Mouse (Mus musculus) MEL (cell line): ENCODE measurements around the gene App. TPM values are rescaled to one million over a fixed set of nuclear protein-coding genes. Genes with fewer than 3 reads are reported as not detected.

Experiments
- DNase-seq: peaks from one replicate; pipeline ENCODE4 v3.0.0; 2011; ENCODE audit warnings: low read depth, low spot score
- H3K27ac ChIP-seq: 2 replicates; pipeline ENCODE4 v1.5.1; 2012; ENCODE audit warnings: low read depth, mild to moderate bottlenecking, control low read depth, low read length, moderate library complexity; ENCODE audit not compliant: control insufficient read depth
- H3K27me3 ChIP-seq, 2 experiments: fragments of 150-350 bp in 1 of 2; sonication (generic) in 1 of 2; 2 replicates each; pipeline ENCODE4 v1.6.1; 2012; ENCODE audit warnings: low read length in 2 of 2, mild to moderate bottlenecking in 2 of 2, improper control_type of control experiment in 1 of 2, moderate library complexity in 1 of 2; ENCODE audit not compliant: insufficient read depth in 2 of 2, control insufficient read depth in 1 of 2
- H3K36me3 ChIP-seq, 2 experiments: 2 replicates each; pipeline ENCODE4 v1.6.1; 2012 to 2014; ENCODE audit warnings: low read length in 2 of 2, improper control_type of control experiment in 1 of 2, inconsistent platforms in 1 of 2, mild to moderate bottlenecking in 1 of 2; ENCODE audit not compliant: insufficient read depth in 2 of 2, control insufficient read depth in 1 of 2
- H3K4me1 ChIP-seq, 2 experiments: fragments of 150-350 bp in 1 of 2; sonication (generic) in 1 of 2; 2 replicates each; pipeline ENCODE4 v1.6.1; 2012; ENCODE audit warnings: low read length in 2 of 2, improper control_type of control experiment in 1 of 2, mild to moderate bottlenecking in 1 of 2; ENCODE audit not compliant: insufficient read depth in 2 of 2, control insufficient read depth in 1 of 2
- H3K4me3 ChIP-seq, 2 experiments: fragments of 150-350 bp in 1 of 2; sonication (generic) in 1 of 2; 2 replicates each; pipeline ENCODE4 v1.5.1; 2012; ENCODE audit warnings: low read depth in 2 of 2, low read length in 2 of 2, mild to moderate bottlenecking in 2 of 2, moderate library complexity in 2 of 2, control low read depth in 1 of 2, improper control_type of control experiment in 1 of 2; ENCODE audit not compliant: control insufficient read depth in 1 of 2, insufficient read depth in 1 of 2
- H3K79me2 ChIP-seq: 2 replicates; pipeline ENCODE4 v1.6.1; 2012; ENCODE audit warnings: mild to moderate bottlenecking, low read length, moderate library complexity; ENCODE audit not compliant: control insufficient read depth, poor library complexity, insufficient read depth
- H3K9ac ChIP-seq: 2 replicates; pipeline ENCODE4 v1.6.1; 2012; ENCODE audit warnings: low read depth, mild to moderate bottlenecking, control low read depth, low read length, moderate library complexity; ENCODE audit not compliant: control insufficient read depth, poor library complexity, severe bottlenecking
- H3K9me3 ChIP-seq: fragments of 150-350 bp; sonication (generic); replicated peaks from 2 replicates; pipeline ENCODE4 v1.6.1; 2012; ENCODE audit warnings: mild to moderate bottlenecking, low read length, improper control_type of control experiment, moderate library complexity; ENCODE audit not compliant: insufficient read depth
- CHD1 ChIP-seq: IDR thresholded peaks from 2 replicates; pipeline ENCODE4 v1.6.1; 2012; ENCODE audit warnings: low read depth, mild to moderate bottlenecking, inconsistent platforms, low read length, improper control_type of control experiment
- CHD2 ChIP-seq: IDR thresholded peaks from 2 replicates; pipeline ENCODE4 v1.6.1; 2011; ENCODE audit warnings: low read length, improper control_type of control experiment
- CTCF ChIP-seq, 3 experiments: IDR thresholded peaks in 2 of 3; conservative IDR thresholded peaks in 1 of 3; 2 replicates each; pipeline ENCODE4 v1.5.1; 2011 to 2012; ENCODE audit warnings: low read length in 3 of 3, low read depth in 2 of 3, mild to moderate bottlenecking in 2 of 3, improper control_type of control experiment in 1 of 3, inconsistent platforms in 1 of 3, mixed read lengths in 1 of 3, moderate library complexity in 1 of 3; ENCODE audit not compliant: control insufficient read depth in 1 of 3, insufficient read depth in 1 of 3, poor library complexity in 1 of 3, severe bottlenecking in 1 of 3
- ELF1 ChIP-seq: IDR thresholded peaks from 2 replicates; pipeline ENCODE4 v1.6.1; 2014; ENCODE audit warnings: low read depth, mild to moderate bottlenecking, inconsistent platforms, low read length, improper control_type of control experiment, moderate library complexity
- GABPA ChIP-seq: IDR thresholded peaks from 2 replicates; pipeline ENCODE4 v1.6.1; 2012; ENCODE audit warnings: low read depth, mild to moderate bottlenecking, inconsistent platforms, low read length, improper control_type of control experiment, moderate library complexity
- KAT2A ChIP-seq: conservative IDR thresholded peaks from 2 replicates; pipeline ENCODE4 v1.6.1; 2012; ENCODE audit warnings: low read depth, low read length, improper control_type of control experiment, inconsistent platforms
- MAFK ChIP-seq: IDR thresholded peaks from 2 replicates; pipeline ENCODE4 v1.6.1; 2011; ENCODE audit warnings: low read depth, mild to moderate bottlenecking, low read length, improper control_type of control experiment, borderline replicate concordance
- MAX ChIP-seq: IDR thresholded peaks from 2 replicates; pipeline ENCODE4 v1.6.1; 2011; ENCODE audit warnings: low read length, improper control_type of control experiment
- MAZ ChIP-seq: IDR thresholded peaks from 2 replicates; pipeline ENCODE4 v1.6.1; 2012; ENCODE audit warnings: low read depth, mild to moderate bottlenecking, inconsistent platforms, low read length, improper control_type of control experiment
- MEF2A ChIP-seq: IDR thresholded peaks from 2 replicates; pipeline ENCODE4 v1.6.1; 2014; ENCODE audit warnings: low read depth, mild to moderate bottlenecking, inconsistent platforms, low read length, improper control_type of control experiment; ENCODE audit not compliant: poor library complexity, insufficient replicate concordance, severe bottlenecking; ENCODE audit errors: extremely low read depth
- MYC ChIP-seq: IDR thresholded peaks from 2 replicates; pipeline ENCODE4 v1.6.1; 2011; ENCODE audit warnings: low read depth, mild to moderate bottlenecking, low read length, improper control_type of control experiment, moderate library complexity
- NRF1 ChIP-seq: IDR thresholded peaks from 2 replicates; pipeline ENCODE4 v1.6.1; 2014; ENCODE audit warnings: low read depth, mild to moderate bottlenecking, inconsistent platforms, low read length, improper control_type of control experiment, moderate library complexity; ENCODE audit not compliant: poor library complexity, insufficient read depth, severe bottlenecking
- POLR2A ChIP-seq, 2 experiments: IDR thresholded peaks; 2 replicates each; pipeline ENCODE4 v1.6.1; 2011 to 2012; ENCODE audit warnings: low read length in 2 of 2, mild to moderate bottlenecking in 2 of 2, control low read depth in 1 of 2, improper control_type of control experiment in 1 of 2, low read depth in 1 of 2, moderate library complexity in 1 of 2; ENCODE audit not compliant: control insufficient read depth in 1 of 2, insufficient read depth in 1 of 2, poor library complexity in 1 of 2
- POLR2AphosphoS2 ChIP-seq: IDR thresholded peaks from 2 replicates; pipeline ENCODE4 v1.6.1; 2011; ENCODE audit warnings: low read length, improper control_type of control experiment
- POLR2AphosphoS5 ChIP-seq: IDR thresholded peaks from 2 replicates; pipeline ENCODE4 v1.6.1; 2012; ENCODE audit warnings: low read depth, borderline replicate concordance, mild to moderate bottlenecking, inconsistent platforms, low read length, moderate library complexity, mixed read lengths
- RCOR1 ChIP-seq: IDR thresholded peaks from 2 replicates; pipeline ENCODE4 v1.6.1; 2012; ENCODE audit warnings: low read depth, mild to moderate bottlenecking, inconsistent platforms, low read length, improper control_type of control experiment
- SIN3A ChIP-seq: IDR thresholded peaks from 2 replicates; pipeline ENCODE4 v1.6.1; 2012; ENCODE audit warnings: low read length, improper control_type of control experiment, inconsistent platforms
- SMC3 ChIP-seq: IDR thresholded peaks from 2 replicates; pipeline ENCODE4 v1.6.1; 2011; ENCODE audit warnings: low read depth, low read length, improper control_type of control experiment
- USF1 ChIP-seq: IDR thresholded peaks from 2 replicates; pipeline ENCODE4 v1.6.1; 2014; ENCODE audit warnings: low read depth, mild to moderate bottlenecking, inconsistent platforms, low read length, improper control_type of control experiment, moderate library complexity
- ZC3H11A ChIP-seq: IDR thresholded peaks from 2 replicates; pipeline ENCODE4 v1.6.1; 2012; ENCODE audit warnings: low read depth, mild to moderate bottlenecking, inconsistent platforms, low read length, improper control_type of control experiment
- polyA plus RNA-seq, 2 experiments: library from polyadenylated mRNA; stranded (reverse) in 1 of 2; unstranded in 1 of 2; fragments of >175 nt in 1 of 2; fragments of >200 nt in 1 of 2; gene quantifications; 2 replicates each; pipeline versions ENCODE4 v1.2.1 to v1.2.4; 2012; ENCODE audit warnings: low replicate concordance in 2 of 2, low read depth in 1 of 2; ENCODE audit not compliant: insufficient read length in 2 of 2, insufficient read depth in 1 of 2, missing spikeins in 1 of 2
- total RNA-seq: library from RNA; depleted of rRNA; stranded (reverse); fragments of 300-350 nt; gene quantifications from 2 replicates; pipeline ENCODE4 v1.2.3, GENCODE M21; 2012

Gene App
- total and polyA plus RNA-seq, 3 experiments: not detected

GRCm38 (mm10) chr16:85023106-85023505 is 150.5 kb downstream of the App start:
- no peaks in the 10 kb centered on the region for H3K9me3 ChIP-seq
- DNase-seq: no peak
- no peaks in the 10 kb centered on the region for H3K79me2 ChIP-seq
- H3K4me1 ChIP-seq: no peaks in the 10 kb centered on the region
- TF ChIP-seq CHD1: no peak
- H3K27ac ChIP-seq: no peak overlapping the region
- H3K36me3 ChIP-seq: no peaks in the 10 kb centered on the region
- H3K4me3 ChIP-seq: no peak overlapping the region
- H3K27me3 ChIP-seq: no peaks in the 10 kb centered on the region
- H3K9ac ChIP-seq: no peak overlapping the region

- no peaks in the 10 kb centered on the region for H3K4me1 ChIP-seq
- TF ChIP-seq CHD1 (no peak), NRF1 (no peak), POLR2AphosphoS5 (no peak), MYC (no peak), KAT2A (no peak), SIN3A (no peak), MAX (no peak), SMC3 (no peak), POLR2AphosphoS2 (no peak), MAFK (no peak), CTCF (IDR thresholded peaks at IDR 0.05 in 2 of 3, conservative IDR thresholded peaks at IDR 0.05 in 1 of 3; ENCODE audit: control insufficient read depth in 1 of 3, insufficient read depth in 1 of 3, low read depth in 2 of 3, low read length in 3 of 3, poor library complexity in 1 of 3, severe bottlenecking in 1 of 3) (no peak), MEF2A (no peak), USF1 (no peak)
- TF ChIP-seq, all 39 proteins: peak for 0
- Histone ChIP-seq H3K27ac (no peak overlapping the region), H3K36me3 (no peaks in the 10 kb centered on the region), H3K4me3 (no peak overlapping the region), H3K9me3 (no peaks in the 10 kb centered on the region), H3K27me3 (no peaks in the 10 kb centered on the region), H3K9ac (no peak overlapping the region), H3K79me2 (no peaks in the 10 kb centered on the region)
- no peak for DNase-seq
These were observed 152.8 kb downstream of the App start for GRCm38 (mm10) chr16:85020696-85021323.

GRCm38 (mm10) chr16:85019273-85019672 is 154.3 kb downstream of the App start:
- no peak overlapping the region for H3K4me3 ChIP-seq
- TF ChIP-seq POLR2AphosphoS2 (no peak), MAZ (no peak), GABPA (no peak), RCOR1 (no peak), CHD2 (no peak), POLR2A (IDR thresholded peaks at IDR 0.05; ENCODE audit: control insufficient read depth in 1 of 2, insufficient read depth in 1 of 2, low read depth in 1 of 2, low read length in 2 of 2, poor library complexity in 1 of 2) (no peak), ELF1 (no peak), MAFK (no peak), SIN3A (no peak), ZC3H11A (no peak)

More at GRCm38 (mm10) chr16:85019273-85019672, 154.3 kb downstream of the App start:
- Histone ChIP-seq H3K79me2 (no peaks in the 10 kb centered on the region), H3K27me3 (no peaks in the 10 kb centered on the region), H3K4me1 (no peaks in the 10 kb centered on the region), H3K9me3 (no peaks in the 10 kb centered on the region), H3K9ac (no peak overlapping the region), H3K27ac (no peak overlapping the region), H3K36me3 (no peaks in the 10 kb centered on the region)
- DNase-seq: no peak
